ENCODE assay signal across 24 mouse cellular contexts in genomic region chr12:103160721-103161120, GRCm38 (mm10).
DNase-seq lines count a peak whose midpoint lies in the region; ATAC-seq lines count a peak whose summit lies in the region.
"Had no signal": no experiment of that assay in that cellular context is flagged by ENCODE, and none has a peak within 500 bp of the region (broad histone marks: within the 10 kb centered on the region; RNA-seq: fewer than 3 reads in every experiment).

No protein-coding gene starts in this region.

- no peaks in the 10 kb centered on the region for H3K9me3 ChIP-seq in heart, embryonic 11.5 days (replicated peaks; ENCODE audit: control insufficient read depth, low read length)
- no peaks in the 10 kb centered on the region for H3K9me3 ChIP-seq in midbrain, embryonic 10.5 days (replicated peaks)
- no peaks in the 10 kb centered on the region for H3K9me3 ChIP-seq in midbrain, embryonic 15.5 days
- H3K9me3 ChIP-seq: embryonic facial prominence, embryonic 10.5 days; embryonic facial prominence, embryonic 12.5 days; forebrain, embryonic 13.5 days; forebrain, embryonic 15.5 days had no signal

- no peaks in the 10 kb centered on the region for H3K36me3 ChIP-seq in heart, embryonic 11.5 days (ENCODE audit: control insufficient read depth, insufficient read depth, low read length)
- no peaks in the 10 kb centered on the region for H3K36me3 ChIP-seq in midbrain, embryonic 10.5 days
- H3K36me3 ChIP-seq in midbrain, embryonic 15.5 days (replicated peaks), result peaks cover 8% of the 10 kb centered on the region; the same call in 1 of the 2 replicates
- H3K36me3 ChIP-seq: embryonic facial prominence, embryonic 10.5 days; embryonic facial prominence, embryonic 12.5 days; G1E had no signal

- no peaks in the 10 kb centered on the region for H3K27me3 ChIP-seq in heart, embryonic 11.5 days (ENCODE audit: control insufficient read depth, insufficient read depth, low read length)
- H3K27me3 ChIP-seq in midbrain, embryonic 10.5 days (ENCODE audit: low read depth, poor library complexity, severe bottlenecking), result no peaks in the 10 kb centered on the region
- H3K27me3 ChIP-seq in midbrain, embryonic 15.5 days (replicated peaks), result no peaks in the 10 kb centered on the region
- H3K27me3 ChIP-seq: CH12.LX; forebrain, embryonic 15.5 days had no signal

- ATAC-seq in heart, embryonic 11.5 days (replicated peaks; ENCODE audit: insufficient number of reproducible peaks, low FRiP score, low TSS enrichment), result no peak
- ATAC-seq in midbrain, embryonic 15.5 days (replicated peaks), result no peak
- ATAC-seq: activated CD4-positive, CD25-positive, alpha-beta regulatory T cell, adult 4 months; CD4-positive, CD25-positive, alpha-beta regulatory T cell, adult 4 months; forebrain, embryonic 13.5 days; forebrain, embryonic 15.5 days; forebrain, postnatal 0 days; Patski had no signal

- H3K4me1 ChIP-seq in heart, embryonic 11.5 days (ENCODE audit: control insufficient read depth, insufficient read depth, low read length), result no peaks in the 10 kb centered on the region
- H3K4me1 ChIP-seq in midbrain, embryonic 10.5 days, result peaks cover 61% of the 10 kb centered on the region
- peaks cover 32% of the 10 kb centered on the region for H3K4me1 ChIP-seq in midbrain, embryonic 15.5 days

- peak; percentile 37 to 46 for DNase-seq in cerebellum, postnatal 10 days
- DNase-seq in cerebellum, adult 11 months, result no peak
- DNase-seq in heart, adult 11 months, result peak; percentile 63
- no peak for DNase-seq in midbrain, embryonic 10.5 days (ENCODE audit: low spot score)
- peak; percentile 11 for DNase-seq in ovary, postnatal 14 days (ENCODE audit: low spot score)
- DNase-seq in ovary, postnatal 10 days (ENCODE audit: low spot score), result no peak
- DNase-seq: adrenal gland, adult 8-10 months; adrenal gland, postnatal 14 days; adrenal gland, postnatal 36 days; B cell, adult 2 months; cerebellum, adult 2 months; cerebellum, adult 9-10 months; forebrain, postnatal 0 days had no signal

- H3K4me3 ChIP-seq in heart, embryonic 11.5 days (ENCODE audit: low read depth, low read length), result no peak overlapping the region
- no peak overlapping the region for H3K4me3 ChIP-seq in midbrain, embryonic 10.5 days
- no peak overlapping the region for H3K4me3 ChIP-seq in midbrain, embryonic 15.5 days
- H3K4me3 ChIP-seq: embryonic facial prominence, embryonic 10.5 days; embryonic facial prominence, embryonic 12.5 days; forebrain, embryonic 13.5 days; forebrain, embryonic 15.5 days had no signal

- no peak overlapping the region for H3K27ac ChIP-seq in heart, embryonic 11.5 days (ENCODE audit: low read depth, low read length)
- H3K27ac ChIP-seq in midbrain, embryonic 10.5 days (replicated peaks), result peak overlapping the region; percentile 69; the same call in 1 of the 2 replicates
- H3K27ac ChIP-seq in midbrain, embryonic 15.5 days, result no peak overlapping the region
- H3K27ac ChIP-seq: embryonic facial prominence, embryonic 10.5 days; embryonic facial prominence, embryonic 12.5 days; forebrain, embryonic 13.5 days; forebrain, embryonic 15.5 days had no signal

- no peak overlapping the region for H3K9ac ChIP-seq in heart, embryonic 11.5 days (ENCODE audit: low read depth, low read length)
- H3K9ac ChIP-seq in midbrain, embryonic 15.5 days, result no peak overlapping the region
- H3K9ac ChIP-seq: embryonic facial prominence, embryonic 12.5 days; forebrain, embryonic 13.5 days; forebrain, embryonic 15.5 days; forebrain, postnatal 0 days had no signal

- no peak overlapping the region for H3K4me2 ChIP-seq in heart, embryonic 11.5 days
- no peak overlapping the region for H3K4me2 ChIP-seq in midbrain, embryonic 15.5 days
- H3K4me2 ChIP-seq: embryonic facial prominence, embryonic 12.5 days; forebrain, embryonic 13.5 days; forebrain, embryonic 15.5 days had no signal

- 81% methylated on average over 4 of the region's 4 CpGs for WGBS in heart, embryonic 11.5 days (ENCODE audit: insufficient replicate concordance)
- WGBS in midbrain, embryonic 10.5 days, result 98% methylated on average over 4 of the region's 4 CpGs
- WGBS in midbrain, embryonic 15.5 days, result 87% methylated on average over 4 of the region's 4 CpGs

Comparison
In these comparisons a context has a peak if more than half of its experiments do, and no peak if none do; other contexts are left out.
1. DNase-seq: peak in cerebellum, postnatal 10 days (2 of 2), heart, adult 11 months (single experiment) and ovary, postnatal 14 days (single experiment); none in cerebellum, adult 11 months (single experiment), midbrain, embryonic 10.5 days (single experiment) and ovary, postnatal 10 days (single experiment).